Mouse (Mus musculus) heart, adult 2 months (tissue): ENCODE data around the gene Tet1.
A peak's percentile ranks its signal among the peaks of the same experiment; 100 is the strongest.

Experiments
- CTCF ChIP-seq: fragments of 200-600 bp; IDR thresholded peaks from 2 replicates; pipeline ENCODE4 v1.8.1; 2022; ENCODE audit warnings: antibody characterized with exemption, mild to moderate bottlenecking, moderate library complexity
- EP300 ChIP-seq: fragments of 200-500 bp; IDR thresholded peaks from 2 replicates; pipeline ENCODE4 v1.6.1; 2011; ENCODE audit warnings: low read depth, low read length, control low read depth; ENCODE audit not compliant: insufficient read depth
- POLR2A ChIP-seq: fragments of 200-500 bp; IDR thresholded peaks from 2 replicates; pipeline ENCODE4 v1.6.1; 2011; ENCODE audit warnings: mild to moderate bottlenecking, low read depth, low read length, control low read depth; ENCODE audit not compliant: insufficient read depth

DNA sequence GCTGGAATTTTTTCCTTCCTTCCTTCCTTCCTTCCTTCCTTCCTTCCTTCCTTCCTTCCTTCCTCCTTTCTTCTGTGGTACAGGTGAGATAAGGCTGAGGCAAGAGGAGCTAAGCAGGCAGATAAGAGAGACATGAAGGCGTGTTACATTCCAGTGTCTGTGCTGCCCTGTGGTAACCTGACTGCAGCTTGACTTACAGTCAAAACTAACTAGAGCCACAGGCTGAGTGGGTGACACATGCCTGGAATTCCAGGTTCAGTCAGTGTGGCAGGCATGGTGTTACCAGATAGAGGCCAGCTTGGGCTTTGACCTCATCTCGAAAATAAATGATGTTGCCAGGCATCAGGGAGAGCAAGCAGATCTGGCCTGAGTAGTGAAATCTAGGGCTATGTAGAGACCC is 53.8 kb downstream of the Tet1 start:
- TF ChIP-seq POLR2A (no peak), CTCF (no peak), EP300 (peak; percentile 64; the same call in 1 of the 2 replicates)
